Mouse (Mus musculus) splenic B cell, adult 2 months (primary cell): Measurements from ENCODE around the gene Triobp.

Experiments
- DNase-seq: peaks from one replicate; pipeline ENCODE4 v3.0.0-alpha.2; 2011; ENCODE audit warnings: low read depth, low spot score
- H3K27me3 ChIP-seq: 2 replicates; pipeline ENCODE4 v1.6.1; 2012; ENCODE audit warnings: mild to moderate bottlenecking, low read length, moderate library complexity, mixed read lengths; ENCODE audit not compliant: control insufficient read depth, poor library complexity, insufficient read depth, severe bottlenecking
- H3K36me3 ChIP-seq: 2 replicates; pipeline ENCODE4 v1.6.1; 2012; ENCODE audit warnings: mild to moderate bottlenecking, low read length, moderate library complexity, mixed read lengths; ENCODE audit not compliant: control insufficient read depth, poor library complexity, insufficient read depth, severe bottlenecking

The Triobp gene

DNA sequence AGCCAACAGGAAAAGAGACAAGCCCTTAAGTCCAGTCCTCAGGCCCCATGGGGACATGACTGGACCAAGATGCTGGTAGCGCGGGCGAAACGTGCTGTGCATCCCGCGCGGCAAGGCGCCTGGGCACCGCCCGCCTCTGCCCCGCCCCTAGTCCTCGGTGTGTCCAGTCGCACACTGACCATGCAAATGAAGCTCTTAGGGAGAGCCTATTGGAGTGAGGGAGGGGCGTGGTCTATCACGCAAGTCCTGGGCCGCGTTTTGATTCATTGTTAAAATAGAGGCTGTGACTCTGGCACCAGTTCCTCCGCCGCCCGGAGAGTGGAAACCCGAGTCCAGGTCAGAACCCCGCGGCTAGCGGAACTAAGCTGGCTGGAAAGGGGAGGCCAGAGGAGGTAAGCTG lies at the start of gene Triobp:
Triobp (plus strand) TSS at position 68 of the 400 bp plus-strand sequence.
- peak; percentile 71 for DNase-seq
- Histone ChIP-seq H3K27me3 (no peaks in the 10 kb centered on the region), H3K36me3 (no peaks in the 10 kb centered on the region)

GRCm38 (mm10) chr15:78898507-78899001 lies 49.0 kb upstream of the Triobp start:
- Histone ChIP-seq H3K36me3 (0 out of 2 replicates have a peak, but pooled peaks cover 2% of the 10 kb centered on the region), H3K27me3 (no peaks in the 10 kb centered on the region)
- peak; percentile 50 for DNase-seq

GRCm38 (mm10) chr15:78899409-78899739 lies 48.1 kb upstream of the Triobp start, which contains the start of gene Gm49510:
Gene Gm49510, plus strand, starts transcription at chr15:78899667.
- no peaks in the 10 kb centered on the region for H3K27me3 ChIP-seq
- DNase-seq, result no peak
- H3K36me3 ChIP-seq, result peaks cover 2% of the 10 kb centered on the region; the same call in 1 of the 2 replicates

DNA sequence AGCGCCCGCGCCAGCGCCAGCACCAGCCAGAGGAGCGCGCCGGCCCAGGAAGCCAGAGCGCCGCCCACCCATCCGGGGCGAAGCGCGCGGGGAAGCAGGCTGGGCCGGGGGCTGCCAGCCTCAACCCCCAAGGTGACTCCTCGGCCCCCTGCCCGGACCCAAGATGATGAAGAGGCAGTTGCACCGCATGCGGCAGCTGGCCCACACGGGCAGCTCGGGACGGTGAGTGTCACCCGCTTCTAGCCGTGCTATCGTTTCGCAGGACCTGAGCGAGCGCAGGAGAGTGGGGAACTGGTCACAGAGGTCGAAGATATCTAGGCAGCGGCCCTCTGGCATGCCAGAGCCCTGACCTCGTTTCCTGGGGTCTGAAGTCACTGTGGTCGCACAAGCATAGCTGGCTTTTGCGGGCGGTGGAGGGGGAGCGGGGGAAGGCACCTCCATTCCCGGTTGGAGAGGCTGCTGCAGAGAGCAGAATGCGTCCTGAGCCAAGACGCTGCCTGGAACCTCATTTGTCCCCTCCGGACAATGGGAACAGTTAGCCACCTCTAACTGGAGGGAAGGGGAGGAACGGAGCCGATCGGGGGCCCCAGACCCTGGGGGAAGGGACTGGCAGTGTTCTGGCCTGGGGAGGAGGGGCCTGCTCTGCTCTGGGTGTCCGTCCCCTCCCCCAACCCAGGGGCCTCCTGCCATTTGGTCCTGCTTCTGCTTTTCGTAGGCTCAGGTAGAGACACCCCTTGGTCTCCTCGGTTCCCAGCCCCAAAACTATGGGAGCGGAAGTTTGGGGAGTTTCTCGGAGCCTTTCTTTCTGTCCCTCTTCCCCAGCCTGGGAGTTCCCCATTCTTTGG lies 47.6 kb upstream of the Triobp start, which contains the start of gene Sh3bp1:
Sh3bp1 (plus strand) TSS at position 29 of the 845 bp plus-strand sequence.
- H3K36me3 ChIP-seq, result peaks cover 4% of the 10 kb centered on the region
- H3K27me3 ChIP-seq, result no peaks in the 10 kb centered on the region
- DNase-seq, result peak; percentile 59

- no peaks in the 10 kb centered on the region for H3K27me3 ChIP-seq
- peaks cover 4% of the 10 kb centered on the region for H3K36me3 ChIP-seq
- DNase-seq, result no peak
These were observed 46.7 kb upstream of the Triobp start for GRCm38 (mm10) chr15:78900585-78901421.

DNA sequence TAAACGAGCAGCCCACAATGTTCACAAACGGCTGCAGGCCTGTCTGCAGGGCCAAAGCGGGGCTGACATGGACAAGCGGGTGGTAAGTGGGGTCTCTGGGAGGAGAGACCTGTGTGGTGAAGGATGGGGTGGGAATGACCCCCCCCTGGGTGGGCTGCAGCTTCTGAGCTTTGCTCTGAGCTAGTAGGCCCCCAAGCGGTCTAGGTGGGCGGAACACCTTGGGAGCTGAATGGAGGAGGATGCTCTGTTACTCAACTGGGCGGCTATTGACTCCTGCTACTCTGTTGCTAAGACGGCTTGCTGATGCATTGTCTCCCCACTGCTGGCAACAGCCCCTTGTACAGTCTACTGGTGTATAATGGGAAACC lies 46.1 kb upstream of the Triobp start:
- no peak for DNase-seq
- Histone ChIP-seq H3K36me3 (peaks cover 6% of the 10 kb centered on the region), H3K27me3 (no peaks in the 10 kb centered on the region)

DNA sequence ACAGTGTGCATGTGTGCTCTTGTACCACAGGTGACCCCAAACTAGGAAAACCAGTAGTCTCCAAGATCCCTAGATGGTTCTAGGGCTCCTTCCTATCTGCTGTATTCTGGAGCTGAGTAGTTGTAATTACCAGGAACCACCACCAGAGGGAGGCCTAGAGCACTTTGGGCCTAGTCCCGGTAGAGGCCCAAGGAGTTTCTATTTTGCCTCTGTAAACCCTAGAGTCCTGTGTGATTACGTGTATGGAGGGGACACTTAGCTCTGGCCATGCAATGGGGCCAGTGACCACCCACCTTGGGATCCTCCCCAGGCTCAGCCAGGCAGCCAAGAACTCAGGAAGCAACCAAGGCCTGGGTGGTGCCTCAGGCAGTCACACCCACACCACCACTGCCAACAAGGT lies 44.3 kb upstream of the Triobp start:
- peak; percentile 87 for DNase-seq
- Histone ChIP-seq H3K27me3 (no peaks in the 10 kb centered on the region), H3K36me3 (peaks cover 10% of the 10 kb centered on the region)

DNA sequence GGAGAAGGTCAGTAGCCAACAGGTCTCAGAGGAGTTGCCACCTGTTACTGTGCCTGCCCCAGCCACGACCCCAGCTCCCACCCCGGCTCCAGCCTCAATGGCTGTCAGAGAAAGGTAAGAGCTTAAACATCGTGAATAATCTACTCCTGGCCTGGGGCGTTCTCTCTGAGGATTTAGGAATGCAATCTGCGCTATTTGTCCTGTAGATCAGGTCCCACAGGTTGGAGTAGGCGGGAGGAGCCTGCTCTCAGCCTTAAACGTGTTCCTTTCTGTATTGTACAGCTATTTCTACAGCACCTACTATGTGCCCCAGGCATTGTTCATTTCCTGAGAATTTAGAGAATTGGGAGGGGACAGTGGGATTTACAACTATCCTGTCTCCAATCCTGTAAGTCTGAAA lies 39.1 kb upstream of the Triobp start:
- H3K27me3 ChIP-seq, result no peaks in the 10 kb centered on the region
- H3K36me3 ChIP-seq, result peaks cover 16% of the 10 kb centered on the region
- DNase-seq, result no peak

GRCm38 (mm10) chr15:78908982-78909381 lies 38.5 kb upstream of the Triobp start:
- Histone ChIP-seq H3K36me3 (peaks cover 16% of the 10 kb centered on the region), H3K27me3 (no peaks in the 10 kb centered on the region)
- DNase-seq, result no peak

GRCm38 (mm10) chr15:78912040-78912439 lies 35.5 kb upstream of the Triobp start:
- no peaks in the 10 kb centered on the region for H3K27me3 ChIP-seq
- peak; percentile 64 for DNase-seq
- peaks cover 11% of the 10 kb centered on the region for H3K36me3 ChIP-seq

- H3K27me3 ChIP-seq, result no peaks in the 10 kb centered on the region
- DNase-seq, result peak; percentile 97
- H3K36me3 ChIP-seq, result peaks cover 7% of the 10 kb centered on the region
These were observed 33.9 kb upstream of the Triobp start, which contains the start of gene Pdxp for GRCm38 (mm10) chr15:78913632-78914090. Gene Pdxp, plus strand, starts transcription at chr15:78913919.

DNA sequence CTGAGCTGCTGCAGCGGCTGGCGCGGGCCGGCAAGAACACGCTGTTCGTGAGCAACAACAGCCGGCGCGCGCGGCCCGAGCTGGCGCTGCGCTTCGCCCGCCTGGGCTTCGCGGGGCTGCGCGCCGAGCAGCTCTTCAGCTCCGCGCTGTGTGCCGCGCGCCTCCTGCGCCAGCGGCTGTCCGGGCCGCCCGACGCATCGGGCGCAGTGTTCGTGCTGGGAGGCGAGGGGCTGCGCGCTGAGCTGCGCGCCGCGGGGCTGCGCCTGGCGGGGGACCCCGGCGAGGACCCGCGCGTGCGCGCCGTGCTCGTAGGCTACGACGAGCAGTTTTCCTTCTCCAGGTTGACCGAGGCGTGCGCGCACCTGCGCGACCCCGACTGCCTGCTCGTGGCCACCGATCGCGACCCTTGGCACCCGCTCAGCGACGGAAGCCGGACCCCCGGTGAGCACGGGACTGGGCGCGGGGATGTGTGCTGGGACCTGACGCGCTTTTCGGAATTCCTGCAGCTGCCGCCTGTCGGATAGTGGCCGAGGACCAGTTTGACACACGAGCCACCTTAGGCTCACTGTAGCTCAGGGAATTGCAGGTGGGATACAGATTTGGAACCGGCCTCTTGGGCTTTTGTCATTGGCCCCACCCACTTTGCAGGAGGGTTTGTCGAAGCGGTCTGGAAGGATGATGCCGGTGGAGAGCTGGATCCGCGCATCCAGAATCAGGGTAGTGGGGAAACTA lies 33.3 kb upstream of the Triobp start:
- Histone ChIP-seq H3K27me3 (no peaks in the 10 kb centered on the region), H3K36me3 (peaks cover 7% of the 10 kb centered on the region)
- peak; percentile 23 for DNase-seq

- H3K36me3 ChIP-seq, result peaks cover 3% of the 10 kb centered on the region; the same call in 1 of the 2 replicates
- no peak for DNase-seq
These were observed 32.5 kb upstream of the Triobp start for GRCm38 (mm10) chr15:78914823-78915659.

More at GRCm38 (mm10) chr15:78914823-78915659, 32.5 kb upstream of the Triobp start:
- H3K27me3 ChIP-seq, result no peaks in the 10 kb centered on the region
